In the genomic region with DNA sequence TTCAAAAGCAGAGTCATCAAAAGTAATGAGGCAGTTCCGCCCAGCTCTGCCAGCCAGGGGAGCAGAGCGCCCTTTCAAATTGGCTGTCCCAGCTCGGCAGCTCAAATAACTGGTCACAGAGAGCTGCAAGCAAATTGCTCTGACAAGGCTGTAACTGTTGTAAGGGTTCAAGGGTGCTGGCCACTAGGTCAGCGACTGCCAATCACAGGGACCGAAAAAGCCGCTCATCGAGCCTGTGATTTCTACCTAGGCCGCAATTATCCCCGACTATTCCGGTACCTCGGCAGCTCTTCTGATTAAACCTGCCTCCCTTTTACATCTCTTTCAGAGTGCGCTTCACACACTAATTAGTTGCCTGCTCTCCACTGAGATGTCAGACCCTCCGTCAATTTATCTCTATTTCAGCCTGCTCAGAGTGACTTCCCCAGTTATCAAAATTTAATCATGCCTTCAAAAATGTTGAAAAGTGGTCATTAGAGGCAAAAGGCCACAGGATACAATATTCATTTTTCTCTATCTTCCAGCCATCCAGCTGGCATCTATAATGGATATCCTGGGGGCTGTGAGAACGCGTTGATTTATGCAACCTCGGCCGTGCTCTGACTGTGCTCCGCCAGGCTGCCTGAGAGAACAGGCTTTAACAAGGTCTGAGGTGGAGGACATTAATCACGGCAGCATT, we compare ENCODE assay signal across 11 mouse cellular contexts.
A peak's percentile ranks its signal among the peaks of the same experiment; 100 is the strongest.
DNase-seq lines count a peak whose midpoint lies in the region; ATAC-seq and TF ChIP-seq lines count a peak whose summit lies in the region.
"Had no signal": no experiment of that assay in that cellular context is flagged by ENCODE, and none has a peak within 500 bp of the region (broad histone marks: within the 10 kb centered on the region; RNA-seq: fewer than 3 reads in every experiment).

No protein-coding gene starts in this region.

- no peak for TF ChIP-seq POLR2A in brain, embryonic 14.5 days (IDR thresholded peaks at IDR 0.05; ENCODE audit: borderline replicate concordance, extremely low read depth, insufficient read depth, insufficient read length, poor library complexity, severe bottlenecking)

- no peak overlapping the region for H3K9ac ChIP-seq in heart, embryonic 14.5 days (ENCODE audit: low read length)
- H3K9ac ChIP-seq in midbrain, postnatal 0 days (replicated peaks; ENCODE audit: low read length, poor library complexity, severe bottlenecking): no peak overlapping the region
- H3K9ac ChIP-seq in liver, embryonic 11.5 days (ENCODE audit: low read depth, low read length): no peak overlapping the region
- H3K9ac ChIP-seq: embryonic facial prominence, embryonic 15.5 days had no signal

- H3K9me3 ChIP-seq in heart, embryonic 14.5 days (ENCODE audit: control insufficient read depth, low read length): no peaks in the 10 kb centered on the region
- no peaks in the 10 kb centered on the region for H3K9me3 ChIP-seq in midbrain, postnatal 0 days (ENCODE audit: low read length)
- no peaks in the 10 kb centered on the region for H3K9me3 ChIP-seq in liver, embryonic 11.5 days (ENCODE audit: control insufficient read depth, low read length)
- H3K9me3 ChIP-seq: embryonic facial prominence, embryonic 15.5 days had no signal

- no peaks in the 10 kb centered on the region for H3K36me3 ChIP-seq in heart, embryonic 14.5 days (ENCODE audit: control insufficient read depth, insufficient read depth, low read length)
- no peaks in the 10 kb centered on the region for H3K36me3 ChIP-seq in midbrain, postnatal 0 days (ENCODE audit: insufficient read depth, low read length)
- H3K36me3 ChIP-seq in liver, embryonic 11.5 days (ENCODE audit: control insufficient read depth, insufficient read depth, low read length): no peaks in the 10 kb centered on the region
- H3K36me3 ChIP-seq: embryonic facial prominence, embryonic 15.5 days had no signal

- ATAC-seq in heart, embryonic 14.5 days (ENCODE audit: insufficient number of reproducible peaks, insufficient read depth, low FRiP score, low read depth): no peak
- ATAC-seq in midbrain, postnatal 0 days (ENCODE audit: low FRiP score): peak; percentile 80
- no peak for ATAC-seq in liver, embryonic 11.5 days (replicated peaks; ENCODE audit: low FRiP score)
- ATAC-seq: intestine, postnatal 0 days had no signal

- H3K4me3 ChIP-seq in heart, embryonic 14.5 days (ENCODE audit: control insufficient read depth in 1 of 2, insufficient read depth in 1 of 2, low read depth in 1 of 2, low read length in 2 of 2): no peak overlapping the region
- H3K4me3 ChIP-seq in midbrain, postnatal 0 days (ENCODE audit: low read depth, low read length): no peak overlapping the region
- H3K4me3 ChIP-seq in liver, embryonic 11.5 days (ENCODE audit: low read depth, low read length): no peak overlapping the region
- H3K4me3 ChIP-seq: embryonic facial prominence, embryonic 15.5 days had no signal

- peak overlapping the region; percentile 37; the same call in 1 of the 2 replicates for H3K4me2 ChIP-seq in heart, embryonic 14.5 days (ENCODE audit: low read length)
- no peak overlapping the region for H3K4me2 ChIP-seq in midbrain, postnatal 0 days (ENCODE audit: low read depth, low read length, poor library complexity, severe bottlenecking)
- H3K4me2 ChIP-seq in liver, embryonic 11.5 days: no peak overlapping the region
- H3K4me2 ChIP-seq: embryonic facial prominence, embryonic 15.5 days had no signal

- 51% methylated on average over 19 of the region's 19 CpGs for WGBS in heart, embryonic 14.5 days
- 35% methylated on average over 19 of the region's 19 CpGs for WGBS in midbrain, postnatal 0 days
- WGBS in liver, embryonic 11.5 days: 43% methylated on average over 19 of the region's 19 CpGs

- H3K27me3 ChIP-seq in heart, embryonic 14.5 days (ENCODE audit: control insufficient read depth, insufficient read depth, low read length): no peaks in the 10 kb centered on the region
- H3K27me3 ChIP-seq in midbrain, postnatal 0 days (ENCODE audit: insufficient read depth, low read length): no peaks in the 10 kb centered on the region
- H3K27me3 ChIP-seq in liver, embryonic 11.5 days (replicated peaks; ENCODE audit: control insufficient read depth, insufficient read depth, low read length): no peaks in the 10 kb centered on the region
- H3K27me3 ChIP-seq: CH12.LX had no signal

- DNase-seq in heart, postnatal 10 days: no peak
- DNase-seq in brain, embryonic 14.5 days (ENCODE audit: low read depth): peak; percentile 92
- DNase-seq in forelimb bud, embryonic 11.5 days (ENCODE audit: low read depth, low spot score): peak; percentile 70
- peak; percentile 49 for DNase-seq in midbrain, postnatal 0 days (ENCODE audit: low spot score)
- DNase-seq in liver, embryonic 11.5 days (ENCODE audit: low spot score): no peak
- no peak for DNase-seq in cerebellum, adult 9-11 months
- no peak for DNase-seq in adipocyte (ENCODE audit: low spot score)

- intact Hi-C loops in heart, postnatal 10 days (cut with DNase I): no loop called here

- TF ChIP-seq CTCF in brain, embryonic 14.5 days (IDR thresholded peaks at IDR 0.05; ENCODE audit: borderline replicate concordance, extremely low read depth, insufficient read depth, insufficient read length): no peak
- TF ChIP-seq CTCF in midbrain, postnatal 0 days (IDR thresholded peaks at IDR 0.05): no peak

- H3K27ac ChIP-seq in heart, embryonic 14.5 days (replicated peaks in 1 of 2; ENCODE audit: control insufficient read depth in 1 of 2, insufficient read depth in 1 of 2, low read depth in 2 of 2, low read length in 2 of 2): no peak overlapping the region
- H3K27ac ChIP-seq in midbrain, postnatal 0 days (ENCODE audit: low read depth, low read length): 0 out of 2 replicates have a peak overlapping the region, but pooled peaks have one; percentile 26
- H3K27ac ChIP-seq in liver, embryonic 11.5 days (ENCODE audit: low read depth, low read length): no peak overlapping the region
- H3K27ac ChIP-seq: embryonic facial prominence, embryonic 15.5 days had no signal

- H3K4me1 ChIP-seq in heart, embryonic 14.5 days (ENCODE audit: control insufficient read depth in 2 of 2, insufficient read depth in 2 of 2, low read length in 2 of 2): no peaks in the 10 kb centered on the region
- H3K4me1 ChIP-seq in midbrain, postnatal 0 days (ENCODE audit: insufficient read depth, low read length): no peaks in the 10 kb centered on the region
- H3K4me1 ChIP-seq in liver, embryonic 11.5 days (replicated peaks; ENCODE audit: control insufficient read depth, insufficient read depth, low read length): no peaks in the 10 kb centered on the region
- H3K4me1 ChIP-seq: embryonic facial prominence, embryonic 15.5 days had no signal

Comparison
In these comparisons a context has a peak if more than half of its experiments do, and no peak if none do; other contexts are left out.
1. DNase-seq: peak in brain, embryonic 14.5 days (single experiment), forelimb bud, embryonic 11.5 days (single experiment) and midbrain, postnatal 0 days (single experiment); none in heart, postnatal 10 days (0 of 2), liver, embryonic 11.5 days (single experiment), cerebellum, adult 9-11 months (single experiment) and adipocyte (single experiment).